Mouse (Mus musculus) lung, embryonic 15.5 days (tissue): Measurements from ENCODE around the gene Igf2bp1. TPM values are rescaled to one million over a fixed set of nuclear protein-coding genes. Genes with fewer than 3 reads are reported as not detected.

Experiments
- ATAC-seq: fragments of 200-750 bp; cut with Nextera tagmentation; 2 replicates; pipeline ENCODE4 v1.8.0; 2017; ENCODE audit warnings: moderate number of reproducible peaks, borderline replicate concordance; ENCODE audit not compliant: low FRiP score, low TSS enrichment; ENCODE audit errors: extremely low read depth
- H3K27ac ChIP-seq: fragments of 300-500 bp; sonication (generic); 2 replicates; pipeline ENCODE4 v1.5.1; 2015; ENCODE audit warnings: moderate library complexity, mild to moderate bottlenecking, inconsistent platforms
- H3K27me3 ChIP-seq: fragments of 300-500 bp; sonication (generic); 2 replicates; pipeline ENCODE4 v1.6.1; 2015; ENCODE audit warnings: inconsistent platforms
- H3K36me3 ChIP-seq: fragments of 300-500 bp; sonication (generic); 2 replicates; pipeline ENCODE4 v1.6.1; 2015; ENCODE audit warnings: inconsistent platforms
- H3K4me1 ChIP-seq: fragments of 300-500 bp; sonication (generic); 2 replicates; pipeline ENCODE4 v1.6.1; 2015; ENCODE audit warnings: inconsistent platforms
- H3K4me2 ChIP-seq: fragments of 300-500 bp; sonication (generic); 2 replicates; pipeline ENCODE4 v1.6.1; 2015; ENCODE audit warnings: inconsistent platforms, mild to moderate bottlenecking, moderate library complexity
- H3K4me3 ChIP-seq: fragments of 300-500 bp; sonication (generic); 2 replicates; pipeline ENCODE4 v1.5.1; 2015; ENCODE audit warnings: mild to moderate bottlenecking, inconsistent platforms
- H3K9ac ChIP-seq: fragments of 300-500 bp; sonication (generic); 2 replicates; pipeline ENCODE4 v1.6.1; 2015; ENCODE audit warnings: inconsistent platforms
- H3K9me3 ChIP-seq: fragments of 300-500 bp; sonication (generic); 2 replicates; pipeline ENCODE4 v1.6.1; 2016; ENCODE audit warnings: inconsistent platforms
- WGBS: fragments of 180-500 bp; shearing (Covaris S2); methylation state at CpG from one replicate; pipeline ENCODE4 v1.1.7; 2015; 5-methylcytosine and 5-hydroxymethylcytosine counted together
- polyA plus RNA-seq: library from polyadenylated mRNA; unstranded; fragments of >200 nt; fragmentation: Nextera tagmentation; extraction: Ambion mirVana; gene quantifications from 2 replicates; pipeline ENCODE4 v1.2.1, GENCODE M21; 2015

The Igf2bp1 gene
- polyA plus RNA-seq, 1 experiment from 2014 or later, result 36.6 TPM

GRCm38 (mm10) chr11:96006367-96006851 lies 669 bp upstream of the Igf2bp1 start:
- ATAC-seq, result 0 out of 2 replicates have a peak, but pooled peaks have one; percentile 4

GRCm38 (mm10) chr11:96004793-96005402 lies 842 bp downstream of the Igf2bp1 start:
- Histone ChIP-seq H3K36me3 (no peaks in the 10 kb centered on the region), H3K9ac (peak overlapping the region; percentile 87), H3K4me1 (peaks cover 57% of the 10 kb centered on the region), H3K27ac (peak overlapping the region; percentile 93), H3K4me2 (peak overlapping the region; percentile 92), H3K4me3 (peak overlapping the region; percentile 73), H3K27me3 (peaks cover 6% of the 10 kb centered on the region; the same call in 1 of the 2 replicates), H3K9me3 (no peaks in the 10 kb centered on the region)
- WGBS, result under 1% methylated on average over 55 of the region's 57 CpGs
- ATAC-seq, result peak; percentile 67

More at GRCm38 (mm10) chr11:96006367-96006851, 669 bp upstream of the Igf2bp1 start:
- Histone ChIP-seq H3K9me3 (no peaks in the 10 kb centered on the region), H3K9ac (peak overlapping the region; percentile 87), H3K4me1 (peaks cover 43% of the 10 kb centered on the region), H3K27ac (peak overlapping the region; percentile 93), H3K4me3 (peak overlapping the region; percentile 73), H3K36me3 (no peaks in the 10 kb centered on the region), H3K27me3 (peaks cover 12% of the 10 kb centered on the region), H3K4me2 (peak overlapping the region; percentile 92)
- under 1% methylated on average over 33 of the region's 33 CpGs for WGBS

- H3K4me1 ChIP-seq, result peaks cover 57% of the 10 kb centered on the region
- peak overlapping the region; percentile 87 for H3K9ac ChIP-seq
- H3K36me3 ChIP-seq, result no peaks in the 10 kb centered on the region
- peaks cover 6% of the 10 kb centered on the region; the same call in 1 of the 2 replicates for H3K27me3 ChIP-seq
- H3K9me3 ChIP-seq, result no peaks in the 10 kb centered on the region
- H3K27ac ChIP-seq, result peak overlapping the region; percentile 93
- peak overlapping the region; percentile 92 for H3K4me2 ChIP-seq
- under 1% methylated on average over 32 of the region's 32 CpGs for WGBS
- peak overlapping the region; percentile 73 for H3K4me3 ChIP-seq
- no peak for ATAC-seq
These were observed 1.6 kb downstream of the Igf2bp1 start for GRCm38 (mm10) chr11:96003969-96004792.

- Histone ChIP-seq H3K4me1 (peaks cover 60% of the 10 kb centered on the region), H3K4me2 (peak overlapping the region; percentile 92), H3K27me3 (0 out of 2 replicates have a peak, but pooled peaks cover 3% of the 10 kb centered on the region), H3K9me3 (no peaks in the 10 kb centered on the region), H3K9ac (peak overlapping the region; percentile 87), H3K4me3 (peak overlapping the region; percentile 73), H3K27ac (peak overlapping the region; percentile 93), H3K36me3 (no peaks in the 10 kb centered on the region)
- 4% methylated on average over 12 of the region's 12 CpGs for WGBS
- ATAC-seq, result no peak
These were observed 2.4 kb downstream of the Igf2bp1 start for GRCm38 (mm10) chr11:96003100-96003900.

- Histone ChIP-seq H3K27ac (no peak overlapping the region), H3K4me2 (no peak overlapping the region), H3K27me3 (no peaks in the 10 kb centered on the region), H3K9me3 (no peaks in the 10 kb centered on the region), H3K4me1 (peaks cover 52% of the 10 kb centered on the region), H3K4me3 (no peak overlapping the region), H3K9ac (no peak overlapping the region), H3K36me3 (no peaks in the 10 kb centered on the region)
- ATAC-seq, result no peak
- WGBS, result 91% methylated on average over 8 of the region's 8 CpGs
These were observed 11.6 kb downstream of the Igf2bp1 start for GRCm38 (mm10) chr11:95994151-95994550.

- no peaks in the 10 kb centered on the region for H3K36me3 ChIP-seq
- H3K9ac ChIP-seq, result peak overlapping the region; percentile 61
- peak overlapping the region; percentile 76 for H3K27ac ChIP-seq
- H3K9me3 ChIP-seq, result no peaks in the 10 kb centered on the region
- peak overlapping the region; percentile 44 for H3K4me3 ChIP-seq
- no peaks in the 10 kb centered on the region for H3K27me3 ChIP-seq
- peak; percentile 67 for ATAC-seq
- peak overlapping the region; percentile 84 for H3K4me2 ChIP-seq
- 5% methylated on average over 32 of the region's 49 CpGs for WGBS
- peaks cover 65% of the 10 kb centered on the region for H3K4me1 ChIP-seq
These were observed 14.6 kb downstream of the Igf2bp1 start for GRCm38 (mm10) chr11:95990886-95991708.

- H3K4me1 ChIP-seq, result peaks cover 65% of the 10 kb centered on the region
- 48% methylated on average over 4 of the region's 4 CpGs for WGBS
These were observed 15.3 kb downstream of the Igf2bp1 start for GRCm38 (mm10) chr11:95990431-95990830.

GRCm38 (mm10) chr11:95989864-95990263 lies 15.9 kb downstream of the Igf2bp1 start:
- Histone ChIP-seq H3K27ac (no peak overlapping the region), H3K4me2 (0 out of 2 replicates have a peak overlapping the region, but pooled peaks have one; percentile 84), H3K9ac (no peak overlapping the region), H3K27me3 (no peaks in the 10 kb centered on the region), H3K9me3 (no peaks in the 10 kb centered on the region), H3K4me1 (peaks cover 65% of the 10 kb centered on the region), H3K36me3 (no peaks in the 10 kb centered on the region), H3K4me3 (no peak overlapping the region)
- no peak for ATAC-seq
- 67% methylated on average over 8 of the region's 8 CpGs for WGBS

More at GRCm38 (mm10) chr11:95990431-95990830, 15.3 kb downstream of the Igf2bp1 start:
- Histone ChIP-seq H3K9me3 (no peaks in the 10 kb centered on the region), H3K4me3 (peak overlapping the region; percentile 44; the same call in 1 of the 2 replicates), H3K36me3 (no peaks in the 10 kb centered on the region), H3K9ac (peak overlapping the region; percentile 61; the same call in 1 of the 2 replicates), H3K4me2 (peak overlapping the region; percentile 84), H3K27me3 (no peaks in the 10 kb centered on the region), H3K27ac (peak overlapping the region; percentile 76)
- ATAC-seq, result no peak

GRCm38 (mm10) chr11:95988533-95988932 lies 17.2 kb downstream of the Igf2bp1 start:
- Histone ChIP-seq H3K27ac (peak overlapping the region; percentile 91), H3K4me3 (no peak overlapping the region), H3K9me3 (no peaks in the 10 kb centered on the region), H3K4me1 (peaks cover 63% of the 10 kb centered on the region), H3K36me3 (no peaks in the 10 kb centered on the region), H3K9ac (no peak overlapping the region), H3K27me3 (no peaks in the 10 kb centered on the region), H3K4me2 (peak overlapping the region; percentile 37; the same call in 1 of the 2 replicates)
- ATAC-seq, result 0 out of 2 replicates have a peak, but pooled peaks have one; percentile 24
- 24% methylated on average over 9 of the region's 9 CpGs for WGBS

GRCm38 (mm10) chr11:95987854-95988447 lies 17.8 kb downstream of the Igf2bp1 start:
- no peak overlapping the region for H3K9ac ChIP-seq
- no peak for ATAC-seq
- peak overlapping the region; percentile 37; the same call in 1 of the 2 replicates for H3K4me2 ChIP-seq

More at GRCm38 (mm10) chr11:95987854-95988447, 17.8 kb downstream of the Igf2bp1 start:
- WGBS, result 70% methylated on average over 6 of the region's 6 CpGs
- H3K9me3 ChIP-seq, result no peaks in the 10 kb centered on the region
- H3K27ac ChIP-seq, result peak overlapping the region; percentile 91
- H3K4me1 ChIP-seq, result peaks cover 63% of the 10 kb centered on the region
- H3K4me3 ChIP-seq, result no peak overlapping the region
- no peaks in the 10 kb centered on the region for H3K27me3 ChIP-seq
- no peaks in the 10 kb centered on the region for H3K36me3 ChIP-seq
